Mouse (Mus musculus) heart, postnatal 0 days (tissue): ENCODE measurements at regions not wholly inside any gene's neighbourhood (a gene's known extent, or its start where the extent isn't known, plus 50 kb on each side); places are given as distances from the start of the nearest gene placed in this dataset.

ENCODE experiments used
- ATAC-seq: fragments of 200-750 bp; cut with Nextera tagmentation; 2 replicates; pipeline ENCODE4 v1.8.0; 2017; ENCODE audit warnings: low read depth, moderate number of reproducible peaks, moderate library complexity; ENCODE audit not compliant: insufficient read depth
- DNase-seq: peaks from one replicate; pipeline ENCODE4 v3.0.0-alpha.2; 2016; ENCODE audit warnings: low spot score
- H3K27ac ChIP-seq: fragments of 300-500 bp; sonication (generic); 2 replicates; pipeline ENCODE4 v1.5.1; 2014; ENCODE audit warnings: low read depth, mild to moderate bottlenecking
- H3K27me3 ChIP-seq: fragments of 300-500 bp; sonication (generic); 2 replicates; pipeline ENCODE4 v1.6.1; 2014; ENCODE audit warnings: low read length, mixed read lengths; ENCODE audit not compliant: control insufficient read depth, insufficient read depth
- H3K36me3 ChIP-seq: fragments of 300-500 bp; sonication (generic); replicated peaks from 2 replicates; pipeline ENCODE4 v1.6.1; 2014; ENCODE audit warnings: low read length, mixed read lengths; ENCODE audit not compliant: control insufficient read depth, insufficient read depth
- H3K4me1 ChIP-seq: fragments of 300-500 bp; sonication (generic); 2 replicates; pipeline ENCODE4 v1.6.1; 2014; ENCODE audit warnings: antibody characterized with exemption; ENCODE audit not compliant: control insufficient read depth, insufficient read depth
- H3K4me2 ChIP-seq: fragments of 300-500 bp; sonication (generic); 2 replicates; pipeline ENCODE4 v1.6.1; 2014; ENCODE audit warnings: low read depth, mild to moderate bottlenecking, low read length, moderate library complexity
- H3K4me3 ChIP-seq: fragments of 300-500 bp; sonication (generic); 2 replicates; pipeline ENCODE4 v1.5.1; 2014; ENCODE audit warnings: low read depth, low read length
- H3K9ac ChIP-seq: fragments of 300-500 bp; sonication (generic); replicated peaks from 2 replicates; pipeline ENCODE4 v1.6.1; 2014; ENCODE audit warnings: low read depth, low read length, mixed read lengths
- H3K9me3 ChIP-seq: fragments of 300-500 bp; sonication (generic); replicated peaks from 2 replicates; pipeline ENCODE4 v1.6.1; 2016; ENCODE audit warnings: low read length; ENCODE audit not compliant: control insufficient read depth
- CTCF ChIP-seq: IDR thresholded peaks from 2 replicates; pipeline ENCODE4 v1.5.1; 2016; ENCODE audit warnings: antibody characterized with exemption, control low read depth, low read depth
- EP300 ChIP-seq: IDR thresholded peaks from 2 replicates; pipeline ENCODE4 v1.6.1; 2016; ENCODE audit warnings: antibody characterized with exemption, low read depth
- WGBS: fragments of 180-500 bp; shearing (Covaris S2); extraction: QIAGEN DNeasy Blood & Tissue Kit; methylation state at CpG from one replicate; pipeline ENCODE4 v1.1.7; 2014; 5-methylcytosine and 5-hydroxymethylcytosine counted together

DNA sequence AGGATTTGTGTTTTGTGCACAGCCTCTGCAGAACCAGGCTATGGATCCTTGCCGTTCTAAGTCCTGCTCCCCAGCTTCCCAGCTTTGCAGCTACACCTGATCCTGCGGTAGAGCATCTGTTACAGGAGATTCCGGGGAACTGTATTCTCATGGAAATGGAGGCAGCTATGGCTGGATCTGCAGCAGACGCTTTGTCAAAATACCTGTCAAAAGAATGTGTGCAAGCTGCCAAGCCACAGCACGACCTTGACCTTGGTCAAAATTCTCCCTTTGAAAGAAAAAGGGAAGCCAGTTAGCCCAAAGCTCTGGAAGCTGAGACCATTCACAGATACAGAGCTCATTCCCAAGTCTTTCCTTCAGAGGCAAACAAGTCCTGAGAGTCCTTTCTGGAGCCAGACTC, 255.3 kb downstream of the Med13l start:
- Histone ChIP-seq H3K36me3 (no peaks in the 10 kb centered on the region), H3K27ac (no peak overlapping the region), H3K9ac (no peak overlapping the region), H3K4me1 (no peaks in the 10 kb centered on the region), H3K4me2 (no peak overlapping the region), H3K4me3 (no peak overlapping the region), H3K9me3 (no peaks in the 10 kb centered on the region), H3K27me3 (0 out of 2 replicates have a peak, but pooled peaks cover 14% of the 10 kb centered on the region)
- ATAC-seq (no peak), DNase-seq (no peak)
- WGBS = 54% methylated on average over 5 of the region's 5 CpGs
- no peak for TF ChIP-seq CTCF
- no peak for TF ChIP-seq EP300

DNA sequence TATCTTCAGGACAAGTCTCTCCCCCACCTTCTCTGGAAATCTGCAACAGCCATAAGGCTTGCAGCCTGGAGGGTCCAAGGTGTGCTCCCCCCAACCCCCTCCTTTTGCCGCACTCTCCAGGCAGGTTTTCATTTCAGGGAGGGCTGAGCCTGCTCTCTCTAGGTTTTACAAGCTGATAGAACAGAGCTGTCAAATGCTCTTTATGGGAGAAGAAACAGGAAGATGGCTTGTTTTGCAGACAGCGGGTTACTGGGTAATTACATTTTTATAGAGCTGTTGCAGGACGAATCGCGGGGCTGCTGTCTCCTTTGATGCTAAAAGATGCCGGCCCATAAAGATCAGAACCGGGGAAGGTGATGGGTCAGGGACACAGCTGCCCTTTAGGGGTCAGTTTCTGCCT, 257.8 kb downstream of the Med13l start:
- WGBS = 79% methylated on average over 7 of the region's 7 CpGs
- H3K9me3 ChIP-seq = no peaks in the 10 kb centered on the region; the same call in 1 of the 2 replicates
- TF ChIP-seq CTCF (no peak), EP300 (no peak)
- no peaks in the 10 kb centered on the region for H3K36me3 ChIP-seq
- no peak for ATAC-seq
- no peaks in the 10 kb centered on the region for H3K4me1 ChIP-seq
- H3K27ac ChIP-seq = no peak overlapping the region
- 0 out of 2 replicates have a peak, but pooled peaks cover 14% of the 10 kb centered on the region for H3K27me3 ChIP-seq
- H3K9ac ChIP-seq = no peak overlapping the region
- H3K4me3 ChIP-seq = no peak overlapping the region
- no peak overlapping the region for H3K4me2 ChIP-seq
- no peak for DNase-seq

DNA sequence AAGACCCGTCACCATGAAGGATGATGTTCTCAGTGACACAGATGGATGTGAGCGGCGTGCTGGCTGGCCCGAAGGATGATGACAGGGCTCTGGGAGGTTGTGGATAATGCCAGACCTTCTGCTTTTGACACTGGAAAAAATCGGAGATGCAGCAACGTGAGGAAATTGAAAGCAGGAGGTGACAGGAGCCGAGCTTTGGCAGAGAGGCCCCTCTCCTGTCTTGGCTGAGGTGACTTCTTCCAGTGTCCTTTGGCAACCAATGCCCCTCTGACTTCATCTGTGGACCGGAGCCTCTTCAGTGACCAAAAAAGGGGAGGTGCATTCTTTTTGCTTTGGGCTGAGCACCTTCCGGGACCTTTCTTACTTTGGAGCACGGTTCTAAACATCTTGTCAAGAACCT, 264.3 kb downstream of the Med13l start:
- Histone ChIP-seq H3K27me3 (no peaks in the 10 kb centered on the region), H3K9ac (no peak overlapping the region), H3K4me1 (no peaks in the 10 kb centered on the region), H3K27ac (no peak overlapping the region), H3K4me2 (no peak overlapping the region), H3K36me3 (no peaks in the 10 kb centered on the region), H3K9me3 (no peaks in the 10 kb centered on the region; the same call in 1 of the 2 replicates), H3K4me3 (no peak overlapping the region)
- 68% methylated on average over 10 of the region's 10 CpGs for WGBS
- no peak for DNase-seq
- no peak for ATAC-seq
- TF ChIP-seq EP300 = no peak

DNA sequence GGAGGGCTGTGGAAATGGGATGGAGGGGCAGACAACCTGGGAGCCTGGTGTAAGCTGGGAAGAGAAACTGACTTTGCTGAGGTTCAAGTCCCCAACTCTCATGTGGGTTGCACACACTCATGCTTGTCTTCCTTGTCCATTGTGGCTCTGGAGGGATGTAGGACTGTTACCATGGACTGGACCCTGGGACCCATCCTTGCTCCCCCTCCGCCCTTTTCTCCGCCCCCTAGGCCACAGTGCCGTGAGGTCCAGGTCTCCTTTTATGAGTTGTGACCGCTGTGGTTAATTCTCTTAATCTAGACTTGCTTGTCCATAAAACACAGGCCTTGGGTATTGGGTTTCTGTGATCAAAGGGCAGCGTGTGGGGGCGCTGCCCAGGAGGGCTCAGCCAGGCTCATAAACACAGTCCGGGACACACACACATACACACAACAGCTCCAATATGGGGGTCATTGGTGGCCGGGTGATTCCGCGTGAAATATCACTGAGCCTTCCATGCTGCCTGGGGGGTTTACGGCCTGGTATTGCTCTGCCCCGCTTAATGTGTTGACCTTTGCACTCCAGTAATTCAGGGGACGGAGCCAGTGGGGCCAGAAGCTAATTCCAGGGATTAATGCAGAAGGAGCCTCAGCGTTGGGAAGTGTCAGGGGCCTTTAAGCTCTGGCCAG, 268.7 kb downstream of the Med13l start:
- Histone ChIP-seq H3K9me3 (no peaks in the 10 kb centered on the region), H3K9ac (no peak overlapping the region), H3K27ac (no peak overlapping the region), H3K4me3 (no peak overlapping the region), H3K4me2 (no peak overlapping the region), H3K4me1 (no peaks in the 10 kb centered on the region), H3K36me3 (no peaks in the 10 kb centered on the region), H3K27me3 (no peaks in the 10 kb centered on the region)
- TF ChIP-seq EP300 = no peak
- TF ChIP-seq CTCF = no peak
- ATAC-seq (no peak), DNase-seq (no peak)
- WGBS = 85% methylated on average over 14 of the region's 14 CpGs

DNA sequence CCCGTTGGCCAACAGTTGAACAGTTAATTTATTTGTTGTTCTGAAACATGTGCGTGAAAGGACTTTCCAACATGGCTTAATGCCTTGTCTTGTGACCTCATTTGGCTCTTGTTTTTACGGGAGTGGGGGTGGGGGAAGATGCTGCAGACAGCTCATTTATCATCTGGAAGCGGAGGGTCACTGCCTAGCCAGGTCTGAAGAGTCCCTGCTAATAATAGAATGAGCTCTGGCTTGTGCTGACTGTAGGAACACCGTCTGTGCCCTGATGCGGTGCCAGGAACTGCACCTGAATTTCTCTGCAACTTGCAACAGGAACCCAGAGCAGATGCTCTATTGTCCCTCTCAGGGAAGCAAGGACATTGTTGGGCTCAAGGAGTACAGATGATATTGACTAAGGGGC, 272.2 kb downstream of the Med13l start:
- Histone ChIP-seq H3K36me3 (no peaks in the 10 kb centered on the region), H3K27ac (no peak overlapping the region), H3K4me2 (no peak overlapping the region), H3K9me3 (no peaks in the 10 kb centered on the region), H3K27me3 (no peaks in the 10 kb centered on the region), H3K4me3 (no peak overlapping the region), H3K9ac (no peak overlapping the region), H3K4me1 (no peaks in the 10 kb centered on the region)
- 26% methylated on average over 6 of the region's 6 CpGs for WGBS
- no peak for DNase-seq
- TF ChIP-seq EP300 (no peak), CTCF (no peak)
- no peak for ATAC-seq

DNA sequence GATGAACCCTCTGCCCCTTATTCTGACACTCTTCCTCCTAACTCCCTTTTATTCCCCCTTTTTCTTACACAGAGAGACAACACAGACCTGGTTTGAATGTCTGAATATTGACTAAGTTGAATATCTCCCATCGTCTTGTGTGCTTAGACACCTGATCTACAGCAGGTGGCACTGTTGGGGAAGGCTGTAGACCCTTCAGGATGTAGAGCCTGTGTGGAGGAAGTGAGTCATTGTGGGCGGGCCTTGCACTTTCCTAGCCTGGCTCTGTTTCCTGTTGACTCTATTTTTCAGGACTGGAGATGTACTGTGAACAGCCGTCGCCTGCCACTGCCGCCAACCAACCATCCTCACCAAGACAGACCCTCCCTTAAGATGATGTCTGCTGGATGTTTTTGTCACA, 273.6 kb downstream of the Med13l start:
- no peaks in the 10 kb centered on the region for H3K9me3 ChIP-seq
- no peak overlapping the region for H3K9ac ChIP-seq
- no peaks in the 10 kb centered on the region for H3K36me3 ChIP-seq
- H3K27ac ChIP-seq = no peak overlapping the region
- ATAC-seq (no peak), DNase-seq (no peak)
- H3K4me3 ChIP-seq = no peak overlapping the region
- no peaks in the 10 kb centered on the region for H3K4me1 ChIP-seq
- H3K27me3 ChIP-seq = 0 out of 2 replicates have a peak, but pooled peaks cover 3% of the 10 kb centered on the region
- 76% methylated on average over 5 of the region's 5 CpGs for WGBS
- no peak overlapping the region for H3K4me2 ChIP-seq
- TF ChIP-seq CTCF (no peak), EP300 (no peak)
